Mouse (Mus musculus): Measurements from ENCODE around the gene Fgfr2.

GRCm38 (mm10) chr7:131371880-131372651 lies 1751.1 kb downstream of the Fgfr2 start:
- 0 out of 2 replicates have a peak, but pooled peaks have one; percentile 11 for TF ChIP-seq CTCF (IDR thresholded peaks at IDR 0.05; ENCODE audit: low read depth)
- no peak for TF ChIP-seq EP300 (IDR thresholded peaks at IDR 0.05; ENCODE audit: low read depth)

All from liver, postnatal 0 days (tissue).